Mouse (Mus musculus): ENCODE data around the gene Foxb1.

The Foxb1 gene

GRCm38 (mm10) chr9:69760371-69761301 is at the start of gene Foxb1:
Gene Foxb1 (minus strand): TSS chr9:69760940.
- ATAC-seq (ENCODE audit: insufficient number of reproducible peaks, low FRiP score, low TSS enrichment): no peak

DNA sequence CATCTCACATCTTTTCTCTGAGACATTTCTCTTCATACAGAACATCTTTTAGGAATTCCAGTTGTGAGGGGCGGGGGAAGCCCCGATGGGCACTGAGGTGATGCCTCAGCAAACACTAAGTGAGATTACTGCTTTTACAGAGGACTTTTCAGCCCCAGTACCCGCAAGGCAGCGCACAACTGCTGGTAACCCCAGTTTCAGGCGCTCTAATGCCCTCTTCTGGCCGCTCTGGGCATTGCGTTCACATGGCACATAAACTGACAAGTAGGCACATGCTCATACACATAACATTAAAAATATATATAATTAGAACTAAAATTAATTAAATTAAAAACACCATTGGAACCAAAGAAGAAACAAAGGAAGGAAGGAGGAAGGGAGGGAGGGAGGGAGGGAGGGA is 29.8 kb upstream of the Foxb1 start:
- ATAC-seq (ENCODE audit: insufficient number of reproducible peaks, low FRiP score, low TSS enrichment): no peak

- ATAC-seq (ENCODE audit: insufficient number of reproducible peaks, low FRiP score, low TSS enrichment): no peak
Observed at GRCm38 (mm10) chr9:69779996-69780395, 19.3 kb upstream of the Foxb1 start.

- ATAC-seq (ENCODE audit: insufficient number of reproducible peaks, low FRiP score, low TSS enrichment): no peak
Observed at GRCm38 (mm10) chr9:69769949-69770585, 9.3 kb upstream of the Foxb1 start.

- no peak for ATAC-seq (ENCODE audit: insufficient number of reproducible peaks, low FRiP score, low TSS enrichment)
Observed at GRCm38 (mm10) chr9:69769091-69769948, 8.6 kb upstream of the Foxb1 start.

GRCm38 (mm10) chr9:69768136-69768875 is 7.6 kb upstream of the Foxb1 start:
- no peak for ATAC-seq (ENCODE audit: insufficient number of reproducible peaks, low FRiP score, low TSS enrichment)

- ATAC-seq (ENCODE audit: insufficient number of reproducible peaks, low FRiP score, low TSS enrichment): no peak
Observed at GRCm38 (mm10) chr9:69767421-69767820, 6.7 kb upstream of the Foxb1 start.

- ATAC-seq (ENCODE audit: insufficient number of reproducible peaks, low FRiP score, low TSS enrichment): no peak
Observed at GRCm38 (mm10) chr9:69766936-69767335, 6.2 kb upstream of the Foxb1 start.

- no peak for ATAC-seq (ENCODE audit: insufficient number of reproducible peaks, low FRiP score, low TSS enrichment)
Observed at GRCm38 (mm10) chr9:69766301-69766700, 5.6 kb upstream of the Foxb1 start.

- no peak for ATAC-seq (ENCODE audit: insufficient number of reproducible peaks, low FRiP score, low TSS enrichment)
Observed at GRCm38 (mm10) chr9:69765483-69766050, 4.8 kb upstream of the Foxb1 start.

DNA sequence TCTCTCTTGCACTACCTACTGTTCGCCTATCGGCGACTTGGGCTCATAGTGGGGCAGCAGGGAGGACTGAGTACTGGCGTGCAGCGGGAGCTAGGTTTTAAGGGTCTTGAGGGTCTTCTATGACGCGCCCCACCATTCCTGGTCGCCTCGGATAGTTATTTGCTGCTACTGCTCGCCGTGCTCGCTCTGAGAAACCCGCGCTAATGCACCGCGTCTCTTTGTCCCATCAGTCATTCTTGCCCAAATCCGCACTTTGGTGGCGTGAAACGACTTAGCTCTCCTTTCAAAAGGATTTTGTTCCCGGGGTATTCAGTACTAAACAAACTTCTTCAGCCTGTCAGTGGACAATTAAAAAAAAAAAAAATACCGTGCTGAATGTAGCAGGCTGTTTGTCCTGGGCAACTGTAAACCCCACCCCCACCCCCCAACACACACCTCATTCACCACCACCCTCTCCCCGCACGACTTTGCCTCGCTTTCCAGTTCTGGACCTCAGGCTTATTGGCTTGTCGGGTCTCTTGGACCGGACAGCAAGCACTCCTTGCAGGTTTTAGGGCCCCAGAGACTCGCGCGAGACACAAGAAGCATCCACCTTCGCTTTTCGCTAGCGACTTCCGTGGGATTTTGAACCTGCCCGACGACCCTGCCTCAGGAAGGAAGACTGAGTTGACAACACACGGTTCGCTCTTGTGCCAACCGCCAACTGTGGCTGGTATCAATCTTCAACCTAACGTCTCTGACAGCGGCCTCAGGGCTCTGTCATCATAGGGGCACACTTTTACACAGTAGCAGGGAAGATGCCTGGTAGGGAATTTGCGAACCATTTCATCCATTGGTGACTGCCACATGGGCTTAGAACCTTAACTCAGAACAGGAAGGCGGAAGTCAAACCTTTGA is 4.1 kb upstream of the Foxb1 start:
- no peak for ATAC-seq (ENCODE audit: insufficient number of reproducible peaks, low FRiP score, low TSS enrichment)

GRCm38 (mm10) chr9:69763681-69764585 is 3.2 kb upstream of the Foxb1 start:
- no peak for ATAC-seq (ENCODE audit: insufficient number of reproducible peaks, low FRiP score, low TSS enrichment)

DNA sequence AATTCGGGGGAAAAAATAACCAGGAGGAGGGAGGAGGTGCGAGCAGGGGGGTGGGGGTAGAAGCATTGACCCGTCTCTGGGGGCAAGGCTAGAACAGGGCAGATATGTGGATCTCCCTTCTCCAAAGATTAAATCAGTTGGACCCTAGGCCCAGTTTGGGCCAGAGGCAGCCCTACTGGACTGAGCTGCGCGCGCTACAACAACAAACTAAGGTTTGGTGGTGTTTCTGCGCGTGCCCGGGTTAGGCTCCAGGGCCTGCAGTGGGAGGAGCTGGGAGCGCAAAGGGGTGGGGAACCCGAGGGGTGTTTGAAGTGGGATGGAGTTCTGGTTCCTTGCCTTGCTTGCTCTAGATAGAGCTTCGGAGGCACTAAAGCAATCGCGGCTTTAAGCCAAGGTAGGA is 2.0 kb upstream of the Foxb1 start:
- no peak for ATAC-seq (ENCODE audit: insufficient number of reproducible peaks, low FRiP score, low TSS enrichment)

- ATAC-seq (ENCODE audit: insufficient number of reproducible peaks, low FRiP score, low TSS enrichment): no peak
Observed at GRCm38 (mm10) chr9:69762221-69762620, 1.5 kb upstream of the Foxb1 start.

DNA sequence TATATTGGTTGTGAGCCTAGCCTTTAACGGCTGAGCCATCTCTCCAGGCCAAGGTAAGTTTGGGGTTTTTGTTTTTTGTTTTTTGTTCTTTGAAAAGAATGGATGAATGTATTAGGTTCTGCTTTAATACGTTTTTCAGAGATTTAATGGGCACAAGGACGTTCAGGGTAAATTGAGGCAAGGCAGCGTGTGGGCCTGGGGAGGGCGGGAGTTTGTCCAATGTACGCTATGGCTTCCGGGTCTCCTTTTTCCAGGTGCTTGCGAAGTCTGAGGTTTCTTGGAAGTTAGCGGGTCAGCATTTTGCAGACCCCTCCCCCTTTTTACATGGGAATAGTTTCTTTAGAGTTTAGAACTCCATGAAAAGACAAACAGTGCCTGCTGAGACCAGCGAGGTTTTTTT is 829 bp upstream of the Foxb1 start:
- ATAC-seq (ENCODE audit: insufficient number of reproducible peaks, low FRiP score, low TSS enrichment): no peak

- ATAC-seq (ENCODE audit: insufficient number of reproducible peaks, low FRiP score, low TSS enrichment): no peak
Observed at GRCm38 (mm10) chr9:69759721-69760221, 969 bp downstream of the Foxb1 start.

- ATAC-seq (ENCODE audit: insufficient number of reproducible peaks, low FRiP score, low TSS enrichment): no peak
Observed at GRCm38 (mm10) chr9:69758946-69759615, 1.7 kb downstream of the Foxb1 start.

Measured in cerebellum, adult (tissue).